Mouse (Mus musculus) testis, adult 2 months (tissue): ENCODE measurements around the gene Fhod1. TPM values are rescaled to one million over a fixed set of nuclear protein-coding genes. Genes with fewer than 3 reads are reported as not detected.
A peak's percentile ranks its signal among the peaks of the same experiment; 100 is the strongest.

Experiments used
- H3K27ac ChIP-seq: fragments of 200-500 bp; 2 replicates; pipeline ENCODE4 v1.5.1; 2012; ENCODE audit warnings: low read depth, low read length; ENCODE audit not compliant: control insufficient read depth, insufficient read depth
- H3K27me3 ChIP-seq: fragments of 200-500 bp; 2 replicates; pipeline ENCODE4 v1.6.1; 2012; ENCODE audit warnings: mild to moderate bottlenecking, low read length, moderate library complexity; ENCODE audit not compliant: control insufficient read depth, insufficient read depth
- H3K36me3 ChIP-seq: fragments of 200-500 bp; 2 replicates; pipeline ENCODE4 v1.6.1; 2012; ENCODE audit warnings: mild to moderate bottlenecking, low read length; ENCODE audit not compliant: control insufficient read depth, insufficient read depth
- H3K4me1 ChIP-seq: fragments of 200-500 bp; 2 replicates; pipeline ENCODE4 v1.6.1; 2012; ENCODE audit warnings: low read length; ENCODE audit not compliant: control insufficient read depth, insufficient read depth
- H3K4me3 ChIP-seq: fragments of 200-500 bp; 2 replicates; pipeline ENCODE4 v1.5.1; 2012; ENCODE audit warnings: low read depth, mild to moderate bottlenecking, low read length, moderate library complexity, mixed read lengths; ENCODE audit not compliant: control insufficient read depth
- CTCF ChIP-seq: fragments of 200-500 bp; IDR thresholded peaks from 2 replicates; pipeline ENCODE4 v1.5.1; 2012; ENCODE audit warnings: low read depth, mild to moderate bottlenecking, inconsistent platforms, low read length, moderate library complexity; ENCODE audit not compliant: control insufficient read depth, insufficient read depth, insufficient replicate concordance
- POLR2A ChIP-seq: fragments of 200-500 bp; IDR thresholded peaks from 2 replicates; pipeline ENCODE4 v1.6.1; 2012; ENCODE audit warnings: low read depth, mild to moderate bottlenecking, inconsistent platforms, low read length, moderate library complexity; ENCODE audit not compliant: control insufficient read depth
- polyA plus RNA-seq: library from polyadenylated mRNA; depleted of rRNA; stranded (reverse); fragments of >200 nt; gene quantifications from 2 replicates; pipeline ENCODE4 v1.2.3, GENCODE M21; 2012

Fhod1 gene
- polyA plus RNA-seq, 1 experiment: 17.9 TPM

GRCm38 (mm10) chr8:105348450-105349095 is 820 bp upstream of the Fhod1 start, which contains the start of gene Slc9a5:
Gene Slc9a5 (plus strand): TSS chr8:105348843.
- Histone ChIP-seq H3K4me1 (peaks cover 27% of the 10 kb centered on the region), H3K27me3 (no peaks in the 10 kb centered on the region), H3K4me3 (peak within 1 kb of the TSS; percentile 86), H3K27ac (peak within 1 kb of the TSS; percentile 94), H3K36me3 (no peaks in the 10 kb centered on the region; the same call in 1 of the 2 replicates)
- TF ChIP-seq CTCF: no peak
- TF ChIP-seq POLR2A: no peak; the same call in 1 of the 2 replicates

GRCm38 (mm10) chr8:105346611-105347427 is 934 bp downstream of the Fhod1 start:
- peak overlapping the region; percentile 86 for H3K4me3 ChIP-seq
- peaks cover 27% of the 10 kb centered on the region for H3K4me1 ChIP-seq
- no peak for TF ChIP-seq POLR2A
- TF ChIP-seq CTCF: no peak
- H3K27ac ChIP-seq: peak overlapping the region; percentile 94
- no peaks in the 10 kb centered on the region for H3K27me3 ChIP-seq
- H3K36me3 ChIP-seq: no peaks in the 10 kb centered on the region

GRCm38 (mm10) chr8:105345061-105345975 is 2.4 kb downstream of the Fhod1 start:
- H3K27ac ChIP-seq: no peak overlapping the region
- no peaks in the 10 kb centered on the region; the same call in 1 of the 2 replicates for H3K36me3 ChIP-seq
- H3K27me3 ChIP-seq: no peaks in the 10 kb centered on the region
- H3K4me3 ChIP-seq: no peak overlapping the region
- peaks cover 29% of the 10 kb centered on the region for H3K4me1 ChIP-seq
- TF ChIP-seq CTCF (no peak), POLR2A (no peak)

GRCm38 (mm10) chr8:105343791-105344574 is 3.8 kb downstream of the Fhod1 start:
- H3K36me3 ChIP-seq: no peaks in the 10 kb centered on the region; the same call in 1 of the 2 replicates
- TF ChIP-seq CTCF: no peak
- no peak for TF ChIP-seq POLR2A
- no peak overlapping the region for H3K4me3 ChIP-seq
- H3K27me3 ChIP-seq: no peaks in the 10 kb centered on the region
- H3K4me1 ChIP-seq: peaks cover 19% of the 10 kb centered on the region
- H3K27ac ChIP-seq: no peak overlapping the region

GRCm38 (mm10) chr8:105342768-105343167 is 5.0 kb downstream of the Fhod1 start:
- Histone ChIP-seq H3K27ac (no peak overlapping the region), H3K36me3 (no peaks in the 10 kb centered on the region; the same call in 1 of the 2 replicates), H3K4me3 (no peak overlapping the region), H3K4me1 (peaks cover 12% of the 10 kb centered on the region), H3K27me3 (no peaks in the 10 kb centered on the region)
- no peak for TF ChIP-seq CTCF
- TF ChIP-seq POLR2A: no peak

- Histone ChIP-seq H3K4me3 (no peak overlapping the region), H3K27me3 (no peaks in the 10 kb centered on the region), H3K4me1 (peaks cover 15% of the 10 kb centered on the region), H3K27ac (no peak overlapping the region), H3K36me3 (peaks cover 1% of the 10 kb centered on the region; the same call in 1 of the 2 replicates)
- no peak for TF ChIP-seq CTCF
- TF ChIP-seq POLR2A: no peak
Observed at GRCm38 (mm10) chr8:105341399-105341798, 6.4 kb downstream of the Fhod1 start.
